Mouse (Mus musculus): ENCODE data around the gene Ppp2r3a. TPM values are rescaled to one million over a fixed set of nuclear protein-coding genes. Genes with fewer than 3 reads are reported as not detected.

The Ppp2r3a gene
- total and polyA plus RNA-seq, 2 experiments: 2.3 to 14.3 TPM

DNA sequence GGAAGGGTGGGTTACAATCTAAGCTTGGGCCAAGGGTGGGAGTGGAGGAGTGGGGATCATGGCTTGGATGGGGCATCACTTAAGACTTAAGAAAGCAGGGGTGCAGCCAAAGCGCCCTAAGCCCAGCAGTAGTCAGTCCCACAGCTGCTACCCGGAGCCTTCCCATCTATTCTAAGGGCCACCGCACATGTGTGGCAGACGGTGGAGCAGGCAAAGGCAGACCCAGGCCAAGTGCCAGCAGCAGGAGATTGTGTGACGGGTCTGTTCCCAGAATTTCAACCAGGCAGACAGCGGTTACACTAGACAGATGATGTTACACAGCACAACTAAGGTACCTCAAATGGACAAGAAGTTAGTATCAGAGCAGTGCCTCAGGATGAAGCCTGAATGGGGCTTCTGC lies 29.3 kb upstream of the Ppp2r3a start:
- DNase-seq (ENCODE audit: extremely low read depth, low read depth, low spot score): no peak
- H3K4me1 ChIP-seq (ENCODE audit: control insufficient read depth, insufficient read depth, low read length): peaks cover 7% of the 10 kb centered on the region; the same call in 1 of the 2 replicates

DNA sequence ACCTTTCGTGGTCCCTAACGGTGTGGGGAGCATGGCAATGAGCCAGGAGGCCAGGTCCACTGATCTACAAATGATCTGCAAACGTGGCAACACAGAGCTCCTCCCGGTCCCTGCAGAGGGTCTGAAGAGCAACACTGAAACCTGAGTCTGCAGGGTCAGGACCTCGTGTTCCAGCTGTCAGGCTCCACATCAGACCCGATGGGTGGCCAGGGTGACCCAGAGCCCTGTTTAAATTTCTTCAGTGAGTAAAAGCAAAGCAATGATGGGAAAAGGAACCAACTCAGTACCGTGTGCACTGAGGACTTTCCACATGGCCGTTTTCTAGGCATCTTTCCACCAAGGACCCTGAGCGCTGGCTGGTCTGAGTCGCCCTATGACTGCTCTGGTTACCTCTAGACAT lies 28.6 kb upstream of the Ppp2r3a start:
- 61% methylated on average over 10 of the region's 10 CpGs for WGBS
- Histone ChIP-seq H3K9ac (ENCODE audit: low read depth, low read length) (no peak overlapping the region), H3K79me2 (ENCODE audit: control insufficient read depth, insufficient read depth, low read length) (no peaks in the 10 kb centered on the region), H3K36me3 (ENCODE audit: control insufficient read depth, insufficient read depth, low read length) (no peaks in the 10 kb centered on the region), H3K4me3 (ENCODE audit: insufficient read depth, low read depth, low read length) (no peak overlapping the region), H3K27ac (replicated peaks; ENCODE audit: insufficient read depth, low read depth, low read length) (no peak overlapping the region), H3K27me3 (ENCODE audit: control insufficient read depth, insufficient read depth, low read length) (no peaks in the 10 kb centered on the region), H3K4me1 (ENCODE audit: control insufficient read depth, insufficient read depth, low read length) (peaks cover 7% of the 10 kb centered on the region; the same call in 1 of the 2 replicates)
- TF ChIP-seq POLR2A (IDR thresholded peaks at IDR 0.05; ENCODE audit: extremely low read depth, insufficient read depth, low read length) (no peak), CTCF (IDR thresholded peaks at IDR 0.05; ENCODE audit: low read depth, low read length) (no peak)
- no peak for DNase-seq (ENCODE audit: extremely low read depth, low read depth, low spot score)

More for the DNA sequence above, 29.3 kb upstream of the Ppp2r3a start:
- 88% methylated on average over 6 of the region's 6 CpGs for WGBS
- no peak overlapping the region for H3K4me3 ChIP-seq (ENCODE audit: insufficient read depth, low read depth, low read length)
- H3K9ac ChIP-seq (ENCODE audit: low read depth, low read length): no peak overlapping the region
- TF ChIP-seq POLR2A (IDR thresholded peaks at IDR 0.05; ENCODE audit: extremely low read depth, insufficient read depth, low read length) (no peak), CTCF (IDR thresholded peaks at IDR 0.05; ENCODE audit: low read depth, low read length) (no peak)
- H3K36me3 ChIP-seq (ENCODE audit: control insufficient read depth, insufficient read depth, low read length): no peaks in the 10 kb centered on the region
- no peak overlapping the region for H3K27ac ChIP-seq (replicated peaks; ENCODE audit: insufficient read depth, low read depth, low read length)
- H3K27me3 ChIP-seq (ENCODE audit: control insufficient read depth, insufficient read depth, low read length): no peaks in the 10 kb centered on the region
- no peaks in the 10 kb centered on the region for H3K79me2 ChIP-seq (ENCODE audit: control insufficient read depth, insufficient read depth, low read length)

DNA sequence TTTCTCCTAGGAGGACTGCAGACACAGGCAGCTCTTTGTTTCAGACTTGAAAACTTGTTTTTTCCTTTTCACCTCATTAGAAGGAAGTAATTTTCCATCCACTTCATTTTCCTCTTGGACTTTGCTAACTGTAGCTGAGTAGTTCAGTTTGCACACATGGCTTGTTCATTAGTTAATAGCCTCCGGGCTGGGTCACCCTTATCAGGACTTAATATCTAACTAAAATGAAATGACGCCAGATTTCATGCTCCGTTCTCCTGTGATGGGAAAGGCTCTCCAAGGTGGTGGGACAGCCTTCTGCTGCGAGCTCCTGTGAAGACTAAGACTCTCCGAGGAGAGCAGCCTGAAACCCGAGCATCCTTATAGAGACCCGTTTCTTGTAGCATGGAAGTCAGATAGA lies 21.1 kb upstream of the Ppp2r3a start:
- no peak for TF ChIP-seq CTCF (IDR thresholded peaks at IDR 0.05; ENCODE audit: low read depth, low read length)
- TF ChIP-seq POLR2A (IDR thresholded peaks at IDR 0.05; ENCODE audit: extremely low read depth, insufficient read depth, low read length): no peak
- H3K27me3 ChIP-seq (ENCODE audit: control insufficient read depth, insufficient read depth, low read length): no peaks in the 10 kb centered on the region
- no peak overlapping the region for H3K27ac ChIP-seq (replicated peaks; ENCODE audit: insufficient read depth, low read depth, low read length)
- no peaks in the 10 kb centered on the region for H3K79me2 ChIP-seq (ENCODE audit: control insufficient read depth, insufficient read depth, low read length)
- no peaks in the 10 kb centered on the region for H3K4me1 ChIP-seq (ENCODE audit: control insufficient read depth, insufficient read depth, low read length)
- no peak overlapping the region for H3K4me3 ChIP-seq (ENCODE audit: insufficient read depth, low read depth, low read length)
- H3K9ac ChIP-seq (ENCODE audit: low read depth, low read length): no peak overlapping the region
- DNase-seq (ENCODE audit: extremely low read depth, low read depth, low spot score): peak; percentile 66
- 59% methylated on average over 7 of the region's 7 CpGs for WGBS
- no peaks in the 10 kb centered on the region for H3K36me3 ChIP-seq (ENCODE audit: control insufficient read depth, insufficient read depth, low read length)

DNA sequence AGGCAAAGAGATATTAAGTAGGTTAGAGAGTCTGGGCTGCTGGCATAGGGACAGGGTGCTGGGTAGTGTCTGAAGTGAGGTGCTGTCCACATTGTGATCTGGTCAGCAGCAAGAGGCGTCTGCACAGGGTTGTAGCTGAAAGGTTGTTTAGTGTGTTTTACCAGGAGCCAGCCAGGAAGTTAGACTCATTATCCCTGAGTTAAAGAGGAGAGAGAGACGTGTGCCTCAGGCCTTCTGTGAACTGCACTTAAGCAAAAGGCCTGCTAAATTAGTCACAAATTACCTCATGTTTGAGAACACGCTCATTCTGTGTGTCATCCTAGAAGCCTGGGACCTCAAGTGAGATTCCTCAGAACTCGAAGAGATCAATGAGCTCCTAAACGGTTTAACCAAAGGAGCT lies 18.4 kb upstream of the Ppp2r3a start:
- TF ChIP-seq CTCF (IDR thresholded peaks at IDR 0.05; ENCODE audit: low read depth, low read length) (no peak), POLR2A (IDR thresholded peaks at IDR 0.05; ENCODE audit: extremely low read depth, insufficient read depth, low read length) (no peak)
- H3K27ac ChIP-seq (replicated peaks; ENCODE audit: insufficient read depth, low read depth, low read length): no peak overlapping the region

DNA sequence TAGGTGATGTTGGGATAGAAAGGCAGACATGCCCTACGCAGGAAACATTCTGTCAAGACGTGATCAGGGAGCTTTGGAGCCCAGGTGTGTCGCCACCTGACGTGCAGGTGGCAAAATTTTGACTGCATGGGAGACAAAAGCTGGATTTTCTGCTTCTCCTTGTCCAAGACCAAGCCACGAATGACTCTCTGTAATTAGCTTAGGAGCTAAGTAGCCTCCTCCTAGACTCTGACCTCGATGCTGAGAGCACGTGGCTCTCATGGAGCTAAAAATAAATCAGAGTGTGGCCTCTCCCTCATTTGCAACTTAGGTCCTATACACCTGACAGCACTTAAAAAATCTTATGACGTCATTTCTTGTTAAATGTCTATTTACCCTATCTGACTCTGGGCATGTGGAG lies 14.4 kb upstream of the Ppp2r3a start:
- no peak overlapping the region for H3K27ac ChIP-seq (replicated peaks; ENCODE audit: insufficient read depth, low read depth, low read length)
- no peaks in the 10 kb centered on the region for H3K79me2 ChIP-seq (ENCODE audit: control insufficient read depth, insufficient read depth, low read length)
- H3K36me3 ChIP-seq (ENCODE audit: control insufficient read depth, insufficient read depth, low read length): no peaks in the 10 kb centered on the region
- no peak overlapping the region for H3K9ac ChIP-seq (ENCODE audit: low read depth, low read length)
- H3K4me1 ChIP-seq (ENCODE audit: control insufficient read depth, insufficient read depth, low read length): peaks cover 5% of the 10 kb centered on the region
- H3K27me3 ChIP-seq (ENCODE audit: control insufficient read depth, insufficient read depth, low read length): no peaks in the 10 kb centered on the region
- no peak overlapping the region for H3K4me3 ChIP-seq (ENCODE audit: insufficient read depth, low read depth, low read length)
- TF ChIP-seq CTCF (IDR thresholded peaks at IDR 0.05; ENCODE audit: low read depth, low read length): no peak
- no peak for TF ChIP-seq POLR2A (IDR thresholded peaks at IDR 0.05; ENCODE audit: extremely low read depth, insufficient read depth, low read length)
- WGBS: 82% methylated on average over 8 of the region's 8 CpGs
- no peak for DNase-seq (ENCODE audit: extremely low read depth, low read depth, low spot score)

More for the DNA sequence above, 18.4 kb upstream of the Ppp2r3a start:
- Histone ChIP-seq H3K4me3 (ENCODE audit: insufficient read depth, low read depth, low read length) (no peak overlapping the region), H3K36me3 (ENCODE audit: control insufficient read depth, insufficient read depth, low read length) (no peaks in the 10 kb centered on the region), H3K79me2 (ENCODE audit: control insufficient read depth, insufficient read depth, low read length) (no peaks in the 10 kb centered on the region), H3K9ac (ENCODE audit: low read depth, low read length) (no peak overlapping the region), H3K4me1 (ENCODE audit: control insufficient read depth, insufficient read depth, low read length) (no peaks in the 10 kb centered on the region), H3K27me3 (ENCODE audit: control insufficient read depth, insufficient read depth, low read length) (no peaks in the 10 kb centered on the region)
- DNase-seq (ENCODE audit: extremely low read depth, low read depth, low spot score): no peak
- 86% methylated on average over 5 of the region's 5 CpGs for WGBS

DNA sequence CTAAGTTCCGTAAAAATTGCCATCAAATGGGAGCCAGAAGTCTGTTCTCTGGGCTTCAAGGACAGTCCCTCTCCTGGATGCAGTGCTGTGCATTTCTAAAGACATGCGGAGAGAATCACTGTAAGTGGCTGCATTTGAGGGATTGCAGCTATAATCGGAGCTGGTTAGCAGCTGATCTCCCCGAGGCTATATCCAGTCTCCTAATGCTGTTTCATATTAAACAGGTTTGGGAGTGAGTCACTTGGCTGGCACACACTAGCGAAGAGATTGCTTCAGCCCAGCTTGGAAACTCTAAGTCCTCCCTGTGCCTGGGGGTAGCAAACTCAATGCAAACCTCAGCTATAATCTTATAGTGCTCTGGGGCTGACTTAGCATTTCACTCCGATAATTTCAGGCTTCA lies 14.0 kb upstream of the Ppp2r3a start:
- DNase-seq (ENCODE audit: extremely low read depth, low read depth, low spot score): no peak
- WGBS: 82% methylated on average over 6 of the region's 6 CpGs
- H3K27me3 ChIP-seq (ENCODE audit: control insufficient read depth, insufficient read depth, low read length): no peaks in the 10 kb centered on the region
- TF ChIP-seq CTCF (IDR thresholded peaks at IDR 0.05; ENCODE audit: low read depth, low read length): no peak
- no peak for TF ChIP-seq POLR2A (IDR thresholded peaks at IDR 0.05; ENCODE audit: extremely low read depth, insufficient read depth, low read length)
- no peak overlapping the region for H3K9ac ChIP-seq (ENCODE audit: low read depth, low read length)
- H3K4me3 ChIP-seq (ENCODE audit: insufficient read depth, low read depth, low read length): no peak overlapping the region
- peaks cover 5% of the 10 kb centered on the region for H3K4me1 ChIP-seq (ENCODE audit: control insufficient read depth, insufficient read depth, low read length)
- H3K79me2 ChIP-seq (ENCODE audit: control insufficient read depth, insufficient read depth, low read length): no peaks in the 10 kb centered on the region
- no peak overlapping the region for H3K27ac ChIP-seq (replicated peaks; ENCODE audit: insufficient read depth, low read depth, low read length)
- no peaks in the 10 kb centered on the region for H3K36me3 ChIP-seq (ENCODE audit: control insufficient read depth, insufficient read depth, low read length)

All from liver, adult 2 months (tissue).